Mouse (Mus musculus) urinary bladder, adult 2 months (tissue): ENCODE data around the gene Qtrt2. TPM values are rescaled to one million over a fixed set of nuclear protein-coding genes. Genes with fewer than 3 reads are reported as not detected.

ENCODE experiments used
- DNase-seq: peaks from one replicate; pipeline ENCODE4 v3.0.0; 2022; ENCODE audit warnings: low spot score
- polyA plus RNA-seq: library from polyadenylated mRNA; depleted of rRNA; stranded (reverse); fragments of >200 nt; gene quantifications from 2 replicates; pipeline ENCODE4 v1.2.3, GENCODE M21; 2012; rRNA removed

Gene Qtrt2
- polyA plus RNA-seq, 1 experiment: 31.9 TPM

DNA sequence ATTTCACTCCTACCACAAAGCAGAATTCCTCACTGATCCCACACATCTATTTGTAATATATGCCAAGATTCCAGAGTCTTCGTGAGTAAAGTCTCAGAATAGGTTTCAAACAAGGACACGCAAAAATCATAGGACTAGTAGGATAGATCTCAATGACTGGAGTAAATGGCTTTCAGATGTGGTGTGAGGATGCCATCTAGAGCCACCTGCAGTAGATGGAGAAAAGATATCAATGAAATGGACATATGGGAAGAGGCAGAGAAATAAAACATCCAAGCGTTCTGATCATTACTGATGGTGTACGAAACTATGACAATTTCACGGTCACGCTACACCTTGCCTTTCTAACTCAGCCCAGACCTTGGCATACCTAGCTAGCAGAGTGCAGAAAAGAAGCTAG, 108.2 kb downstream of the Qtrt2 start:
- DNase-seq: no peak

DNA sequence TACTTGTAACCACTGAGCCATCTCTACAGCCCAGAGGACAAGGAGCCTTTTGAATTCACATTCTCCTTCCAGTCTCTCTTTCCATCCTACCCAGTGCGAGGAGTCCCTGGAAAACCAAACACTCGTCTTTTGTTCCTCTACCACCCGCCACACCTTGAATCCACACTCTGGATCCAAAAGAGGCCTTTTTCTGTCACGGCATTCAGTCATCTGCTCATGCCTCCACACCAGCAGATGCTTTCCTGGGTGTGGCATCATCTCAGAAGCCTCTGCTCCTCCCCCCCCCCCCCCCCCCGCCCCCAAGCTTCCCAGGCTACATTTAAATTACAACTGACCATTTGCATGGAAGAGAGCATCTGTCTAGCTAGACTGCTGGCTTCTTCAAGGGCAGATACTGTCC, 110.3 kb downstream of the Qtrt2 start:
- no peak for DNase-seq

DNA sequence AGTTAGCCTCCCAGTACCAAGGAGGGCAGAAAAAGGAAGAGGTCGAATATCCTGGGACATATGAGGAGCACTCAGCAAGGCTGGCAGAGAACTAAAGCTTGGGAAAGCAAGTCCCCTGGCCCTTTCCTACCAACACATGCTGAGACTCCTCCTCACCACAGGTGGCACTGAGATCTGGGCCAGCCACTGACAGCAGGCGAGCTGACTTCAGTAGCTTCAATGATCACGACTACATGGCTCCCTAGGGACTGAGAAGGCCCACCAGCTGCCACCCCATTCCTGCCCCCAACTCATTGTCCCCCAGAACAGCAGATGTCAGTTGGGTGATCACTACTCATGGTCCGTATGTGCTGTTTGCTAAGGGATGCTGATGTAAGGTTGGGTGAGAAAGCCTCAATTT, 112.0 kb downstream of the Qtrt2 start:
- no peak for DNase-seq

Other genes with a start within 250 kb of the Qtrt2 start
- gene Drd3, start 172.8 kb downstream of the Qtrt2 start, polyA plus RNA-seq: not detected in 2 replicates
- gene Ccdc191, start 37.0 kb downstream of the Qtrt2 start, polyA plus RNA-seq: 4.2 and 7.5 TPM in 2 replicates
- 1.3 and 1.9 TPM in 2 replicates for gene Zdhhc23, start 53.0 kb upstream of the Qtrt2 start, polyA plus RNA-seq
- 6.6 and 6.9 TPM in 2 replicates for gene Gramd1c, start 136.5 kb upstream of the Qtrt2 start, polyA plus RNA-seq
- gene Atp6v1a, start 212.9 kb upstream of the Qtrt2 start, polyA plus RNA-seq: 38.7 and 40.5 TPM in 2 replicates
- gene Naa50, start 213.0 kb upstream of the Qtrt2 start, polyA plus RNA-seq: 20.7 and 31.9 TPM in 2 replicates
- gene Usf3, start 246.4 kb upstream of the Qtrt2 start, polyA plus RNA-seq: 8.6 and 10.7 TPM in 2 replicates